Mouse (Mus musculus) CH12.LX (cell line): ENCODE measurements around the gene Ccdc169.
"Not testable (repeated sequence)": the region's sequence is repeated elsewhere in the genome, so short reads cannot be mapped to it uniquely, and the experiment has no call there.

Source experiments
- CTCF ChIP-seq, 2 experiments: IDR thresholded peaks in 1 of 2; conservative IDR thresholded peaks in 1 of 2; 2 replicates each; pipeline ENCODE4 v1.5.1; 2011 to 2012; ENCODE audit warnings: low read depth in 2 of 2, low read length in 2 of 2, improper control_type of control experiment in 1 of 2, inconsistent platforms in 1 of 2, mild to moderate bottlenecking in 1 of 2, moderate library complexity in 1 of 2
- ELF1 ChIP-seq: IDR thresholded peaks from 2 replicates; pipeline ENCODE4 v1.6.1; 2014; ENCODE audit warnings: low read depth, mild to moderate bottlenecking, inconsistent platforms, low read length, improper control_type of control experiment
- GABPA ChIP-seq: IDR thresholded peaks from 2 replicates; pipeline ENCODE4 v1.6.1; 2012; ENCODE audit warnings: low read depth, low read length, improper control_type of control experiment, inconsistent platforms; ENCODE audit not compliant: insufficient replicate concordance
- HCFC1 ChIP-seq: IDR thresholded peaks from 2 replicates; pipeline ENCODE4 v1.6.1; 2012; ENCODE audit warnings: low read depth, mild to moderate bottlenecking, inconsistent platforms, low read length, improper control_type of control experiment
- IRF4 ChIP-seq: IDR thresholded peaks from 2 replicates; pipeline ENCODE4 v1.6.1; 2014; ENCODE audit warnings: low read depth, mild to moderate bottlenecking, inconsistent platforms, low read length, improper control_type of control experiment
- JUND ChIP-seq: conservative IDR thresholded peaks from 2 replicates; pipeline ENCODE4 v1.6.1; 2011; ENCODE audit warnings: low read depth, low read length, improper control_type of control experiment
- MYC ChIP-seq: IDR thresholded peaks from 2 replicates; pipeline ENCODE4 v1.6.1; 2011; ENCODE audit warnings: low read depth, mild to moderate bottlenecking, improper control_type of control experiment, low read length
- POLR2A ChIP-seq: IDR thresholded peaks from 2 replicates; pipeline ENCODE4 v1.6.1; 2011; ENCODE audit warnings: low read depth, mild to moderate bottlenecking, improper control_type of control experiment, low read length
- RAD21 ChIP-seq: IDR thresholded peaks from 2 replicates; pipeline ENCODE4 v1.6.1; 2011; ENCODE audit warnings: low read depth, mild to moderate bottlenecking, low read length, improper control_type of control experiment, moderate library complexity
- SIN3A ChIP-seq: IDR thresholded peaks from 2 replicates; pipeline ENCODE4 v1.6.1; 2012; ENCODE audit warnings: low read length, improper control_type of control experiment, inconsistent platforms
- SMC3 ChIP-seq: IDR thresholded peaks from 2 replicates; pipeline ENCODE4 v1.6.1; 2011; ENCODE audit warnings: low read depth, low read length, improper control_type of control experiment
- TCF12 ChIP-seq: IDR thresholded peaks from 2 replicates; pipeline ENCODE4 v1.6.1; 2014; ENCODE audit warnings: low read depth, mild to moderate bottlenecking, inconsistent platforms, low read length, improper control_type of control experiment
- USF1 ChIP-seq: IDR thresholded peaks from 2 replicates; pipeline ENCODE4 v1.6.1; 2014; ENCODE audit warnings: low read depth, mild to moderate bottlenecking, inconsistent platforms, low read length, improper control_type of control experiment

- TF ChIP-seq GABPA; CTCF (conservative IDR thresholded peaks at IDR 0.05 in 1 of 2, IDR thresholded peaks at IDR 0.05 in 1 of 2; ENCODE audit: low read depth in 2 of 2, low read length in 2 of 2); TCF12; JUND; HCFC1; RAD21; MYC; SMC3; SIN3A; POLR2A; USF1; ELF1; IRF4: not testable (repeated sequence)
Observed at GRCm38 (mm10) chr3:55203621-55204020, 66.5 kb downstream of the Ccdc169 start.
